Mouse (Mus musculus) midbrain, embryonic 12.5 days (tissue): ENCODE measurements around the gene Otog. TPM values are rescaled to one million over a fixed set of nuclear protein-coding genes. Genes with fewer than 3 reads are reported as not detected.

Experiments used
- ATAC-seq: fragments of 200-750 bp; cut with Nextera tagmentation; 2 replicates; pipeline ENCODE4 v1.8.0; 2017; ENCODE audit warnings: low read depth, moderate TSS enrichment, moderate library complexity; ENCODE audit not compliant: low FRiP score
- H3K27ac ChIP-seq: fragments of 300-500 bp; sonication (generic); replicated peaks from 2 replicates; pipeline ENCODE4 v1.5.1; 2016; ENCODE audit warnings: mild to moderate bottlenecking
- H3K27me3 ChIP-seq: fragments of 300-500 bp; sonication (generic); 2 replicates; pipeline ENCODE4 v1.6.1; 2016; ENCODE audit warnings: mild to moderate bottlenecking
- H3K36me3 ChIP-seq: fragments of 300-500 bp; sonication (generic); 2 replicates; pipeline ENCODE4 v1.6.1; 2016
- H3K4me1 ChIP-seq: fragments of 300-500 bp; sonication (generic); 2 replicates; pipeline ENCODE4 v1.6.1; 2016
- H3K4me2 ChIP-seq: fragments of 300-500 bp; sonication (generic); replicated peaks from 2 replicates; pipeline ENCODE4 v1.6.1; 2016; ENCODE audit warnings: mild to moderate bottlenecking, moderate library complexity
- H3K4me3 ChIP-seq: fragments of 300-500 bp; sonication (generic); 2 replicates; pipeline ENCODE4 v1.5.1; 2016; ENCODE audit warnings: mild to moderate bottlenecking
- H3K9ac ChIP-seq: fragments of 300-500 bp; sonication (generic); replicated peaks from 2 replicates; pipeline ENCODE4 v1.6.1; 2016; ENCODE audit warnings: mild to moderate bottlenecking, moderate library complexity
- H3K9me3 ChIP-seq: fragments of 300-500 bp; sonication (generic); 2 replicates; pipeline ENCODE4 v1.6.1; 2016; ENCODE audit warnings: mild to moderate bottlenecking
- WGBS: fragments of 180-500 bp; shearing (Covaris S2); methylation state at CpG from one replicate; pipeline ENCODE4 v1.1.7; 2016; 5-methylcytosine and 5-hydroxymethylcytosine counted together
- polyA plus RNA-seq: library from polyadenylated mRNA; unstranded; fragments of >200 nt; fragmentation: Nextera tagmentation; extraction: Ambion mirVana; gene quantifications from 2 replicates; pipeline ENCODE4 v1.2.1, GENCODE M21; 2016

Otog gene
- 0.12 and 0.15 TPM in 2 replicates for polyA plus RNA-seq

- ATAC-seq = no peak
- Histone ChIP-seq H3K27ac (no peak within 1 kb of the TSS), H3K9ac (no peak within 1 kb of the TSS), H3K4me2 (no peak within 1 kb of the TSS), H3K27me3 (peaks cover 18% of the 10 kb centered on the region), H3K36me3 (no peaks in the 10 kb centered on the region), H3K4me1 (peaks cover 16% of the 10 kb centered on the region), H3K9me3 (no peaks in the 10 kb centered on the region), H3K4me3 (no peak within 1 kb of the TSS)
- 35% methylated on average over 2 of the region's 2 CpGs for WGBS
Observed at GRCm38 (mm10) chr7:46240696-46241095, at the start of gene Otog. Gene Otog (plus strand): TSS chr7:46240987.

- no peak for ATAC-seq
- 88% methylated on average over 5 of the region's 5 CpGs for WGBS
- H3K27ac ChIP-seq = no peak overlapping the region
Observed at GRCm38 (mm10) chr7:46195356-46195755, 45.4 kb upstream of the Otog start.

GRCm38 (mm10) chr7:46200021-46200420, 40.8 kb upstream of the Otog start:
- H3K27me3 ChIP-seq = no peaks in the 10 kb centered on the region
- no peak overlapping the region for H3K4me3 ChIP-seq
- WGBS = 70% methylated on average over 6 of the region's 6 CpGs
- peaks cover 9% of the 10 kb centered on the region for H3K4me1 ChIP-seq
- H3K4me2 ChIP-seq = no peak overlapping the region
- ATAC-seq = no peak
- H3K9me3 ChIP-seq = no peaks in the 10 kb centered on the region
- H3K36me3 ChIP-seq = no peaks in the 10 kb centered on the region
- no peak overlapping the region for H3K9ac ChIP-seq
- no peak overlapping the region for H3K27ac ChIP-seq

More at GRCm38 (mm10) chr7:46195356-46195755, 45.4 kb upstream of the Otog start:
- H3K9ac ChIP-seq = no peak overlapping the region
- H3K36me3 ChIP-seq = no peaks in the 10 kb centered on the region
- no peaks in the 10 kb centered on the region for H3K4me1 ChIP-seq
- no peaks in the 10 kb centered on the region for H3K9me3 ChIP-seq
- no peak overlapping the region for H3K4me3 ChIP-seq
- H3K27me3 ChIP-seq = no peaks in the 10 kb centered on the region
- H3K4me2 ChIP-seq = no peak overlapping the region

- Histone ChIP-seq H3K4me1 (peaks cover 9% of the 10 kb centered on the region), H3K4me3 (0 out of 2 replicates have a peak overlapping the region, but pooled peaks have one; percentile 6), H3K4me2 (peak overlapping the region; percentile 35), H3K9ac (no peak overlapping the region), H3K27ac (no peak overlapping the region), H3K9me3 (no peaks in the 10 kb centered on the region), H3K27me3 (no peaks in the 10 kb centered on the region), H3K36me3 (no peaks in the 10 kb centered on the region)
- WGBS = 12% methylated on average over 14 of the region's 14 CpGs
- ATAC-seq = peak; percentile 82
Observed at GRCm38 (mm10) chr7:46201649-46202048, 39.1 kb upstream of the Otog start.

GRCm38 (mm10) chr7:46204046-46204471, 36.7 kb upstream of the Otog start:
- no peaks in the 10 kb centered on the region for H3K9me3 ChIP-seq
- 46% methylated on average over 11 of the region's 11 CpGs for WGBS
- H3K9ac ChIP-seq = no peak overlapping the region
- no peak overlapping the region for H3K4me2 ChIP-seq
- ATAC-seq = no peak
- H3K27ac ChIP-seq = no peak overlapping the region
- H3K4me1 ChIP-seq = peaks cover 9% of the 10 kb centered on the region
- no peak overlapping the region for H3K4me3 ChIP-seq
- H3K27me3 ChIP-seq = no peaks in the 10 kb centered on the region; the same call in 1 of the 2 replicates
- H3K36me3 ChIP-seq = no peaks in the 10 kb centered on the region

- H3K9ac ChIP-seq = no peak overlapping the region
- 79% methylated on average over 6 of the region's 6 CpGs for WGBS
- ATAC-seq = no peak
- no peaks in the 10 kb centered on the region; the same call in 1 of the 2 replicates for H3K27me3 ChIP-seq
- H3K4me3 ChIP-seq = no peak overlapping the region
- H3K4me2 ChIP-seq = no peak overlapping the region
- H3K36me3 ChIP-seq = no peaks in the 10 kb centered on the region
- no peak overlapping the region for H3K27ac ChIP-seq
- no peaks in the 10 kb centered on the region for H3K9me3 ChIP-seq
- peaks cover 9% of the 10 kb centered on the region for H3K4me1 ChIP-seq
Observed at GRCm38 (mm10) chr7:46204775-46205174, 36.0 kb upstream of the Otog start.

GRCm38 (mm10) chr7:46208131-46208530, 32.7 kb upstream of the Otog start:
- no peaks in the 10 kb centered on the region for H3K36me3 ChIP-seq
- 93% methylated on average over 8 of the region's 8 CpGs for WGBS
- no peaks in the 10 kb centered on the region for H3K4me1 ChIP-seq
- no peak overlapping the region for H3K27ac ChIP-seq
- no peak overlapping the region for H3K9ac ChIP-seq
- H3K4me3 ChIP-seq = no peak overlapping the region
- no peak overlapping the region for H3K4me2 ChIP-seq
- ATAC-seq = no peak
- no peaks in the 10 kb centered on the region; the same call in 1 of the 2 replicates for H3K27me3 ChIP-seq
- H3K9me3 ChIP-seq = no peaks in the 10 kb centered on the region

- no peaks in the 10 kb centered on the region for H3K4me1 ChIP-seq
Observed at GRCm38 (mm10) chr7:46210276-46210675, 30.5 kb upstream of the Otog start.

GRCm38 (mm10) chr7:46216481-46216880, 24.3 kb upstream of the Otog start:
- WGBS = 57% methylated on average over 2 of the region's 2 CpGs

More at GRCm38 (mm10) chr7:46210276-46210675, 30.5 kb upstream of the Otog start:
- no peaks in the 10 kb centered on the region for H3K36me3 ChIP-seq
- H3K27ac ChIP-seq = no peak overlapping the region
- H3K27me3 ChIP-seq = no peaks in the 10 kb centered on the region; the same call in 1 of the 2 replicates
- no peaks in the 10 kb centered on the region for H3K9me3 ChIP-seq
- no peak overlapping the region for H3K4me2 ChIP-seq
- ATAC-seq = no peak
- 83% methylated on average over 6 of the region's 6 CpGs for WGBS
- H3K4me3 ChIP-seq = no peak overlapping the region
- no peak overlapping the region for H3K9ac ChIP-seq

GRCm38 (mm10) chr7:46218415-46218814, 22.4 kb upstream of the Otog start:
- ATAC-seq = peak; percentile 63; the same call in 1 of the 2 replicates
- Histone ChIP-seq H3K4me1 (0 out of 2 replicates have a peak, but pooled peaks cover 3% of the 10 kb centered on the region), H3K9ac (no peak overlapping the region), H3K9me3 (no peaks in the 10 kb centered on the region), H3K4me2 (peak overlapping the region; percentile 5; the same call in 1 of the 2 replicates), H3K4me3 (no peak overlapping the region), H3K36me3 (no peaks in the 10 kb centered on the region), H3K27ac (no peak overlapping the region), H3K27me3 (peaks cover 36% of the 10 kb centered on the region)
- 13% methylated on average over 11 of the region's 11 CpGs for WGBS

More at GRCm38 (mm10) chr7:46216481-46216880, 24.3 kb upstream of the Otog start:
- H3K4me1 ChIP-seq = 0 out of 2 replicates have a peak, but pooled peaks cover 3% of the 10 kb centered on the region
- H3K9ac ChIP-seq = no peak overlapping the region
- ATAC-seq = no peak
- no peak overlapping the region for H3K4me3 ChIP-seq
- no peak overlapping the region for H3K27ac ChIP-seq
- peaks cover 35% of the 10 kb centered on the region for H3K27me3 ChIP-seq
- H3K4me2 ChIP-seq = no peak overlapping the region
- H3K36me3 ChIP-seq = no peaks in the 10 kb centered on the region
- no peaks in the 10 kb centered on the region for H3K9me3 ChIP-seq

GRCm38 (mm10) chr7:46220591-46221129, 20.1 kb upstream of the Otog start:
- Histone ChIP-seq H3K27ac (no peak overlapping the region), H3K36me3 (no peaks in the 10 kb centered on the region), H3K4me1 (0 out of 2 replicates have a peak, but pooled peaks cover 3% of the 10 kb centered on the region), H3K4me2 (no peak overlapping the region), H3K4me3 (no peak overlapping the region), H3K27me3 (peaks cover 36% of the 10 kb centered on the region), H3K9ac (no peak overlapping the region), H3K9me3 (no peaks in the 10 kb centered on the region)
- no peak for ATAC-seq
- WGBS = 80% methylated on average over 8 of the region's 8 CpGs

GRCm38 (mm10) chr7:46226253-46226652, 14.5 kb upstream of the Otog start:
- H3K4me3 ChIP-seq = no peak overlapping the region
- H3K9ac ChIP-seq = no peak overlapping the region
- H3K27ac ChIP-seq = no peak overlapping the region
- 0 out of 2 replicates have a peak, but pooled peaks cover 6% of the 10 kb centered on the region for H3K27me3 ChIP-seq
- ATAC-seq = no peak
- 29% methylated on average over 7 of the region's 7 CpGs for WGBS
- H3K9me3 ChIP-seq = no peaks in the 10 kb centered on the region
- H3K36me3 ChIP-seq = no peaks in the 10 kb centered on the region
- peaks cover 10% of the 10 kb centered on the region for H3K4me1 ChIP-seq
- no peak overlapping the region for H3K4me2 ChIP-seq
